Mouse (Mus musculus) limb, embryonic 13.5 days (tissue): Measurements from ENCODE around the gene Cyth1. TPM values are rescaled to one million over a fixed set of nuclear protein-coding genes. Genes with fewer than 3 reads are reported as not detected.

Experiments used
- polyA plus RNA-seq: library from polyadenylated mRNA; unstranded; fragments of >200 nt; fragmentation: Nextera tagmentation; extraction: Ambion mirVana; gene quantifications from 2 replicates; pipeline ENCODE4 v1.2.1, GENCODE M21; 2015

Cyth1 gene
- polyA plus RNA-seq, 1 experiment from 2014 or later = 15.9 TPM

Other genes with a start within 250 kb of the Cyth1 start
- gene Dnah17, start 118.0 kb downstream of the Cyth1 start, polyA plus RNA-seq = 0.23 and 0.27 TPM in 2 replicates
- gene Usp36, start 41.7 kb upstream of the Cyth1 start, polyA plus RNA-seq = 22.1 and 25.0 TPM in 2 replicates
- 0.55 and 0.86 TPM in 2 replicates for gene Cep295nl, start 93.9 kb upstream of the Cyth1 start, polyA plus RNA-seq
- 115 and 116 TPM in 2 replicates for gene Timp2, start 107.1 kb upstream of the Cyth1 start, polyA plus RNA-seq
- gene Lgals3bp, start 153.5 kb upstream of the Cyth1 start, polyA plus RNA-seq = 7.3 TPM in 2 replicates
- gene Cant1, start 170.5 kb upstream of the Cyth1 start, polyA plus RNA-seq = 31.1 and 32.1 TPM in 2 replicates
- gene C1qtnf1, start 179.6 kb upstream of the Cyth1 start, polyA plus RNA-seq = 6.6 TPM in 2 replicates
- 4.9 and 5.5 TPM in 2 replicates for gene Engase, start 228.2 kb upstream of the Cyth1 start, polyA plus RNA-seq